Mouse (Mus musculus) ES-E14 (cell line): ENCODE results near the gene Ucma. TPM values are rescaled to one million over a fixed set of nuclear protein-coding genes. Genes with fewer than 3 reads are reported as not detected.

Experiments
- DNase-seq: peaks from one replicate; pipeline ENCODE4 v3.0.0-alpha.2; 2013; ENCODE audit warnings: low read depth, low spot score
- H3K27ac ChIP-seq: 2 replicates; pipeline ENCODE4 v1.5.1; 2012; ENCODE audit warnings: low read depth, mild to moderate bottlenecking, low read length, moderate library complexity, mixed read lengths; ENCODE audit not compliant: poor library complexity, insufficient read depth, severe bottlenecking
- H3K36me3 ChIP-seq: 2 replicates; pipeline ENCODE4 v1.6.1; 2012; ENCODE audit warnings: mild to moderate bottlenecking, low read length, moderate library complexity, mixed read lengths; ENCODE audit not compliant: control insufficient read depth, poor library complexity, insufficient read depth, severe bottlenecking
- H3K4me1 ChIP-seq, 2 experiments: fragments of 150-350 bp in 1 of 2; sonication (generic) in 1 of 2; 2 replicates each; pipeline ENCODE4 v1.6.1; 2012; ENCODE audit warnings: low read length in 2 of 2, mild to moderate bottlenecking in 1 of 2, mixed read lengths in 1 of 2; ENCODE audit not compliant: control insufficient read depth in 2 of 2, insufficient read depth in 2 of 2, poor library complexity in 1 of 2
- H3K4me3 ChIP-seq, 2 experiments: fragments of 150-350 bp in 1 of 2; sonication (generic) in 1 of 2; 2 replicates each; pipeline ENCODE4 v1.5.1; 2012; ENCODE audit warnings: low read length in 2 of 2, low read depth in 1 of 2, mild to moderate bottlenecking in 1 of 2, mixed read lengths in 1 of 2; ENCODE audit not compliant: insufficient read depth in 1 of 2, poor library complexity in 1 of 2, severe bottlenecking in 1 of 2
- H3K9ac ChIP-seq: 2 replicates; pipeline ENCODE4 v1.6.1; 2012; ENCODE audit warnings: low read depth, mild to moderate bottlenecking, low read length, mixed read lengths; ENCODE audit not compliant: poor library complexity, insufficient read depth, severe bottlenecking
- H3K9me3 ChIP-seq: fragments of 150-350 bp; sonication (generic); 2 replicates; pipeline ENCODE4 v1.6.1; 2012; ENCODE audit warnings: low read depth, mild to moderate bottlenecking, low read length; ENCODE audit not compliant: control insufficient read depth, insufficient read depth
- CHD2 ChIP-seq: IDR thresholded peaks from 2 replicates; pipeline ENCODE4 v1.6.1; 2014; ENCODE audit warnings: mild to moderate bottlenecking, low read depth, low read length, inconsistent platforms
- HCFC1 ChIP-seq: IDR thresholded peaks from 2 replicates; pipeline ENCODE4 v1.6.1; 2012; ENCODE audit warnings: low read length, inconsistent platforms, borderline replicate concordance; ENCODE audit not compliant: insufficient read depth
- MAFK ChIP-seq: IDR thresholded peaks from 2 replicates; pipeline ENCODE4 v1.6.1; 2014; ENCODE audit warnings: mild to moderate bottlenecking, low read depth, low read length, inconsistent platforms; ENCODE audit not compliant: insufficient read depth
- ZC3H11A ChIP-seq: IDR thresholded peaks from 2 replicates; pipeline ENCODE4 v1.6.1; 2012; ENCODE audit warnings: low read depth, mild to moderate bottlenecking, inconsistent platforms, low read length, borderline replicate concordance
- ZNF384 ChIP-seq: IDR thresholded peaks from 2 replicates; pipeline ENCODE4 v1.6.1; 2012; ENCODE audit warnings: low read depth, low read length, inconsistent platforms
- in situ Hi-C, 2 experiments: fragments of 600-800 bp; cut with MboI; formaldehyde crosslinking; loops; one replicate each; pipeline ENCODE4 v1.15.1; 2025; ENCODE audit warnings: low sequenced_read_pairs in 2 of 2, inconsistent platforms in 1 of 2; ENCODE audit not compliant: unreplicated experiment in 2 of 2
- total RNA-seq: library from RNA; depleted of rRNA; stranded (reverse); fragments of 300-350 nt; gene quantifications from 2 replicates; pipeline ENCODE4 v1.2.3, GENCODE M21; 2012

The Ucma gene
- total RNA-seq, 1 experiment: 2.7 TPM

DNA sequence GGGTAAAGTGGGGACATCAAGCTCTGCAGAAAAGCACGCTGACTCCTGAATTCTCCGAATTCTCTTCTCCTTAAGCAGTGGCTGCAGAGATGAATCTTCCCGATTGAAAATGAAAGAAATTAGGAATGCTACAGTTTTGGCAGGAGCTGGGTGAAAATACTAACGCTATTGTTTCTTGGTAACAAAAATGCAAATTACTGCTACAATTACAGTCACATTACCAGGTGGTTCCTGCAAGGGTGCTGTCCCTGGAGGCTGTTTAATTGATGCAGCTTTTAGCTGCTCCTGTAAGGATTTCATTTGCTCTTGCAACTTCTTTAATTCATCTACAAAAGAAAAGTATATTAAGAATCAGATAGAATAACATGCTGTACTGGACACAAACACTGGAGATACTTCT lies 31.2 kb downstream of the Ucma start:
- Histone ChIP-seq H3K27ac (no peak overlapping the region), H3K4me3 (no peak overlapping the region), H3K36me3 (peaks cover 62% of the 10 kb centered on the region), H3K9ac (no peak overlapping the region), H3K9me3 (no peaks in the 10 kb centered on the region), H3K4me1 (0 out of 4 replicates have a peak, but pooled peaks cover 0 to 2% of the 10 kb centered on the region in 2 experiments)
- TF ChIP-seq HCFC1 (no peak), ZNF384 (no peak), ZC3H11A (no peak), MAFK (no peak), CHD2 (no peak)
- in situ Hi-C loops: no loop called here
- DNase-seq: no peak

GRCm38 (mm10) chr2:5011898-5012490 lies 36.1 kb downstream of the Ucma start:
- no peak for TF ChIP-seq ZNF384
- TF ChIP-seq CHD2: no peak
- no peak for TF ChIP-seq MAFK
- TF ChIP-seq ZC3H11A: no peak
- no peak for TF ChIP-seq HCFC1
- peak overlapping the region; percentile 72; the same call in 1 of the 2 replicates for H3K27ac ChIP-seq
- H3K4me1 ChIP-seq: peaks cover 2 to 3% of the 10 kb centered on the region in 2 experiments; a peak in 1 of 4 replicates
- peaks cover 27% of the 10 kb centered on the region for H3K36me3 ChIP-seq
- peak overlapping the region; percentile 96 for H3K9ac ChIP-seq
- no peaks in the 10 kb centered on the region for H3K9me3 ChIP-seq
- in situ Hi-C loops: no loop called here
- H3K4me3 ChIP-seq: peak overlapping the region; percentile 85
- no peak for DNase-seq

- peak within 1 kb of the TSS; percentile 85 for H3K4me3 ChIP-seq
- no peaks in the 10 kb centered on the region for H3K9me3 ChIP-seq
- H3K27ac ChIP-seq: peak within 1 kb of the TSS; percentile 72
- peak within 1 kb of the TSS; percentile 96 for H3K9ac ChIP-seq
- H3K36me3 ChIP-seq: peaks cover 21% of the 10 kb centered on the region
- peak; percentile 97 for DNase-seq
- TF ChIP-seq HCFC1: no peak
- no peak for TF ChIP-seq ZC3H11A
- peak; percentile 62; the same call in 1 of the 2 replicates for TF ChIP-seq CHD2
- TF ChIP-seq MAFK: peak; percentile 20; the same call in 1 of the 2 replicates
- in situ Hi-C loops: no loop called here
- H3K4me1 ChIP-seq: peaks cover 2 to 3% of the 10 kb centered on the region in 2 experiments; a peak in 1 of 4 replicates
These were observed 36.8 kb downstream of the Ucma start, which contains the start of gene Mcm10 for GRCm38 (mm10) chr2:5012491-5013324. Gene Mcm10, minus strand, starts transcription at chr2:5012791.

GRCm38 (mm10) chr2:5014616-5015015 lies 38.7 kb downstream of the Ucma start:
- no peak overlapping the region; the same call in 1 of the 2 replicates for H3K27ac ChIP-seq

More at GRCm38 (mm10) chr2:5014616-5015015, 38.7 kb downstream of the Ucma start:
- TF ChIP-seq ZNF384: no peak
- TF ChIP-seq ZC3H11A: no peak
- TF ChIP-seq HCFC1: no peak
- no peak for TF ChIP-seq CHD2
- H3K4me1 ChIP-seq: peaks cover 2 to 3% of the 10 kb centered on the region in 2 experiments; a peak in 1 of 4 replicates
- DNase-seq: no peak
- H3K4me3 ChIP-seq: no peak overlapping the region
- H3K9ac ChIP-seq: no peak overlapping the region
- in situ Hi-C loops: no loop called here
- H3K36me3 ChIP-seq: peaks cover 7% of the 10 kb centered on the region
- H3K9me3 ChIP-seq: no peaks in the 10 kb centered on the region
